Mouse (Mus musculus): ENCODE data around the gene Nipa2. TPM values are rescaled to one million over a fixed set of nuclear protein-coding genes. Genes with fewer than 3 reads are reported as not detected.

Gene Nipa2
- total RNA-seq (2017) = 26.8 and 33.6 TPM in 2 replicates

DNA sequence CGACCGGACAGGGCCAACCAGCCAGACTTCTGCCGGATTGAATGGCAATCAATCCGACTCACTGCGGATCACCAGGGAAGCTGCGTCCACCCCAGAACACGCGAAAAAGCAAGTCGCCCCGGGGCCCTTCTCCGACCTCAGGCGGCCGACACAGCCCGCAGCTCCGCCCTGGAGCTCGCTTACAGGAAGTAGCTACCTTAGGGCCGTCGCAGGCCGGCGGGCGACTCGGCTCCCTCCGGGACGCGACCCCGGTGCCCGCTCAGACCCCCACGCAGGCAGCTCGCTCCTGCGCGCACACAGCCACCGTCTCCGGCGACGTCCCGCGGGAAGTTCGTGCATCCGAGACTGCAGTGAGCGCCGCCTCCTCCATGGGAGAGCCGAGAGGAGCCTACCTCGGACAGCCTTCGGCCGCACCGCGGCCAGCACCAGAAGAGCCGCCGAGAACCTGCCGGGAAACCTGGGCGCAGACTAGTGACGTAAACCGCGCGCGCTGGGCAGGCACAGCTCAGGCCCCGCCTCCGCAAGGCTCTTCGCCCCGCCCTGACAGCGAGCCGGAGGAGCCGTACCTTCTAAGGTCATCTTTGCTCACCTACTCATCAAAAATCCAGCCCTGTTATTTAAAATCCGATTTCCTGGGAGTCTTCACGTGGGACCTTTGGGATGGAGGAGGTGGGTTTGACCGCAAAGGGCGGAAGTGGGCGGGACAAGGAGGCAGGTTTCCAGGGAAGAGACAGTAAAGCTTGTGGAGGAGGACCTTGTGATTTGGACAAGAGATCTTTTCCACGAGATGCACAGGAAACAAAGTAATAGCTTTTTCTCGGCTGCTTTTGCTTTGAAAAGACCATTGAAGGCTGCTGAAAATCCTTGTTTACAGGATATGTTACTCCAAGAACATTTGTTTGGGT, at the start of gene Nipa2:
Gene Nipa2 (minus strand): TSS at position 473 of the 905 bp plus-strand sequence.
- peak; percentile 92 for ATAC-seq (replicated peaks; ENCODE audit: low read depth, poor library complexity, severe bottlenecking)

- no peak for ATAC-seq (replicated peaks; ENCODE audit: low read depth, poor library complexity, severe bottlenecking)
Observed at GRCm38 (mm10) chr7:56011018-56011333, 48.7 kb upstream of the Nipa2 start.

- ATAC-seq (replicated peaks; ENCODE audit: low read depth, poor library complexity, severe bottlenecking) = no peak
Observed at GRCm38 (mm10) chr7:56010318-56011017, 48.2 kb upstream of the Nipa2 start.

- ATAC-seq (replicated peaks; ENCODE audit: low read depth, poor library complexity, severe bottlenecking) = no peak
Observed at GRCm38 (mm10) chr7:55998997-55999396, 36.7 kb upstream of the Nipa2 start.

DNA sequence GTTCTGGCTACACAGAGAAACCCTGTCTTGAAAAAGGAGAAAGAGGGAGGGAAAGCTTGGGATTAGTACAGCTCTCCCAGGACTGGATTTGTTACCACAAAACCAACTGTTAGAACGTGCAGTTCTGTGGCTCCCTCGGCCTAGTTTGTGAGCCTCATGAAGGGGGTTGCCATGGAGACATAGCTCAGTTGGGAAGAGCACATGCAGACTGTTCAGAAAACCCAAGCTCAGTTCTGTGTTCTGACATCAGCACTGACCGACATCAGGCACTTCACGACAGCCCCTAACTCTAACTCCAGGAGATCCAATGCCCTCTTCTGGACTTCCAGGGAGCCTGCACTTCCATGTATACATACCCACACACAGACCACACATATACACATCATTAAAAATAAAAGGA, 32.7 kb upstream of the Nipa2 start:
- no peak for ATAC-seq (replicated peaks; ENCODE audit: low read depth, poor library complexity, severe bottlenecking)

- ATAC-seq (replicated peaks; ENCODE audit: low read depth, poor library complexity, severe bottlenecking) = no peak
Observed at GRCm38 (mm10) chr7:55991858-55992257, 29.6 kb upstream of the Nipa2 start.

GRCm38 (mm10) chr7:55991129-55991528, 28.9 kb upstream of the Nipa2 start:
- no peak for ATAC-seq (replicated peaks; ENCODE audit: low read depth, poor library complexity, severe bottlenecking)

GRCm38 (mm10) chr7:55986526-55987214, 24.4 kb upstream of the Nipa2 start:
- peak; percentile 97 for ATAC-seq (replicated peaks; ENCODE audit: low read depth, poor library complexity, severe bottlenecking)

DNA sequence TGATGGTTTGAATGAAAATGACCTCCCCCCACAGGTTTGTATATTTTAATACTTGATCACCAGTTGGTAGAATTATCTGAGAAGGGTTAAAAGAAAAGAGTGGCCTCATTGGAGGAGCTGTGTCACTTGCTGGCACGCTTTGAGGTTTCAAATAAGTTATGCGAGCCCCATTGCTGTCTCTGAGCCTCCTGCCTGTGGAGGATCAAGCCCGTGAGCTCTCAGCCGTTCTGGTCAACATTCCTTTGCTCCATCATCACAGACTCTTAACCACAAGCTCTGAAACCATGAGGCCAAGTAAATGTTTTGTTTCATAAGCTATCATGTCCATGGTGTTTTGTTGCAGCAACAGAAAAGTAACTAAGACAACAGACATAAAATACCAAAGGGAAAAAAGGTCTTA, 22.5 kb upstream of the Nipa2 start:
- no peak for ATAC-seq (replicated peaks; ENCODE audit: low read depth, poor library complexity, severe bottlenecking)

GRCm38 (mm10) chr7:55983107-55983506, 20.8 kb upstream of the Nipa2 start:
- no peak for ATAC-seq (replicated peaks; ENCODE audit: low read depth, poor library complexity, severe bottlenecking)

- no peak for ATAC-seq (replicated peaks; ENCODE audit: low read depth, poor library complexity, severe bottlenecking)
Observed at GRCm38 (mm10) chr7:55982010-55982700, 19.9 kb upstream of the Nipa2 start.

- ATAC-seq (replicated peaks; ENCODE audit: low read depth, poor library complexity, severe bottlenecking) = no peak
Observed at GRCm38 (mm10) chr7:55981511-55981910, 19.2 kb upstream of the Nipa2 start.

DNA sequence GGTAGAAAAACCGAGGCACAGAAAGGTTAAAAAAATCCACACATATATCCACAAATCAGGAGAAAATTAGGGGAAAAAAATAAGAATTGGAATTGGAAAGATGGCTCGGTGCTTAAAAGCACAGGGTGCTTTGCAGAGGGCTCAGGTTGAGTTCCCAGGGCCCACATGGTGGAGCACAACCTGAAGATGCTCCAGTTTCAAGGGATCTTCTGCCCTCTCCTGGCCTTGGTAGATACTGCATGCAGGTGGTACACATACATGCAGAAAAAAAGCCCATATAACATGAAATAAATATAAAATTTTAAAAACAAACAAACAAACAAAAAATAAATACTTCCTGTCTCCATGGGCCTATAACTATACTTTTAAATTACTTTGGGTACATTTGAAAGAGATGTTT, 12.2 kb upstream of the Nipa2 start:
- ATAC-seq (replicated peaks; ENCODE audit: low read depth, poor library complexity, severe bottlenecking) = no peak

DNA sequence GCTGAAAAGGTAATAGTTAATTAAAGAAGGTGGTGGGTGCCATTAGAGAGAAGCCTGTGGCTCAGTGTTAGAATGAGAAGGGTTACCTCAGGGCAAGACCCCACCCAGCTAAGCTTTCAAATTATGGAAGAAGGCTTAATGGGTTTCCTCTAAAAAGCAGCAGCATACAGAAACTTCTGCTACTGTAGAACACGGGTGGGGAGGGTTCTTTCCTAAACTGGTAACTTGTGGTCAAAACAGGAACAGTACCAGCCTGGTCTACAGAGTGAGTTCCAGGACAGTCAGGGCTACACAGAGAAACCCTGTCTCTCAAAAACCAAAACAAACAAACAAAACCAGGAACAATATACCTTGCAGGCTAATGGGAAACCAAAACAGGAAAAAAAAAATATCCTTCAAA, 7.1 kb upstream of the Nipa2 start:
- ATAC-seq (replicated peaks; ENCODE audit: low read depth, poor library complexity, severe bottlenecking) = peak; percentile 33; the same call in 1 of the 2 replicates

GRCm38 (mm10) chr7:55968258-55968901, 6.1 kb upstream of the Nipa2 start:
- peak; percentile 95 for ATAC-seq (replicated peaks; ENCODE audit: low read depth, poor library complexity, severe bottlenecking)

DNA sequence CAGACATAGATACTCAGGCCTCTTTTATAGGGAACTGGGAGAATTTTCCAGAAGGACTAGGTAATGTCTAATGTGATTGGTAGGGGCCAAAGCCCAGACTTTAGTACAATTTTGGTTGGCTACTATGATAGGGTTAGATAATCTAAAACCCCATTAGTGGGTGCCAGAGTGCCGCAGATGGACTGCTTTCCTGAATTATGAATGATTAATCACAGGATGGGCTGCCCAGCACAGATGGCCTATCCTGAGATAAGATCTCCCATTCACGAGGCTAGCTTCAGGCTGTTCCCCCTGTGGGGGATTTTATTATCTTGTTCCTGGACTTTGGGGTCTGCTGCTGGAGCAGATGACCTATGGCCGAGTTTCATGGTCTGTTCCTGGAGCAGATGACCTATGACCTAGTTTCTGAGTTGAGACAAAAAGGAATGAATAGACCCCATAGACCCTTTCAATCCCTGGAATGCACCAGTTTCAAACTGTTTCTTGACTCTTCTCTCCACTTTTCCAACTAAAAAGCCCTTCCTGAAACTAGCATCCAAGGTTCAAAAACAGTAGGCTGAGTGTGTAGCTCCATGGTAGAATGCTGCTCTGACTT, 4.7 kb upstream of the Nipa2 start:
- ATAC-seq (replicated peaks; ENCODE audit: low read depth, poor library complexity, severe bottlenecking) = no peak

DNA sequence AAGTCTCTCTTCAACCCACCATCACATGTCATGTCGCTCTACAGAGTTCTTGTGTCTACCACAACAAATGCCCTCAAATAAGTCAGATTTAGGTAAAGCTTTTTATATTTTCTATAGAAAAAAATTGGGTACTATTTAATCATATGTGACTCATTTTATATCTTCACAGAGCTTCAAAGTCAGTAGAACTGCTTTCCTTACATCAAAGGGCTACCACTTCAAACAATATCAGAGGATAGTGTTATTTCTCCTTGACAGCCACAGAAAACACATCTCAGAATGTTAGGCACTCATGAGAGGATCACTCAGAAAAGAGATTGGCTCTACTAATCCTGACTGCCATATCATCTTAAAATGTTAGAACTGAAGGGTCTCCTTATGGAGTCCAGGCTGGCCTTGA, 1.8 kb downstream of the Nipa2 start:
- no peak for ATAC-seq (replicated peaks; ENCODE audit: low read depth, poor library complexity, severe bottlenecking)

DNA sequence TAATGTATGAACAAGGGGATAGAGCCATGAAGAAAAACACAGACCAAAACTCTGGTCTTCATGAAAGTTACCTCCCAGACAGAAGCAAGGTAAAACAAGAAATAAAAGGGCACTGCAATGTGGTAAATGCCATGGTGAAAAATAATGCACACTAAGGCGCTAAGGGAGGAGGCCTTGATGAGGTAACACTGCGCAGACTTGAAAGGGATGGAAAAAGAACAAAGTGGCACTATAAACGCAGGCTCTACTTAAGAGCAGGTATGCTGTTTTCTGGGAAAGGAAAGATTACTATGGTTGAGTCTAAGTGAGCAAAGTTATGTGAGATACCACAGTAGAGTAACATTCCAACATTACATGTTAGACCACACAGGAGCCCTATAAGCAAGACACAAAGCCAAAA, 2.5 kb downstream of the Nipa2 start:
- no peak for ATAC-seq (replicated peaks; ENCODE audit: low read depth, poor library complexity, severe bottlenecking)

- ATAC-seq (replicated peaks; ENCODE audit: low read depth, poor library complexity, severe bottlenecking) = no peak
Observed at GRCm38 (mm10) chr7:55957916-55958315, 4.4 kb downstream of the Nipa2 start.

Measured in common myeloid progenitor, adult 5-6 weeks (primary cell).